Mouse (Mus musculus) T-helper 2 cell (primary cell): ENCODE results near the gene Arfgap3.
"Not testable (repeated sequence)": the region's sequence is repeated elsewhere in the genome, so short reads cannot be mapped to it uniquely, and the experiment has no call there.

Source experiments
- in situ Hi-C: fragments of 300-600 bp; cut with MboI, MseI; formaldehyde crosslinking; loops from one replicate; pipeline ENCODE4 v1.15.1; 2025; ENCODE audit warnings: high pct_unique_total_duplicates

Arfgap3 gene

DNA sequence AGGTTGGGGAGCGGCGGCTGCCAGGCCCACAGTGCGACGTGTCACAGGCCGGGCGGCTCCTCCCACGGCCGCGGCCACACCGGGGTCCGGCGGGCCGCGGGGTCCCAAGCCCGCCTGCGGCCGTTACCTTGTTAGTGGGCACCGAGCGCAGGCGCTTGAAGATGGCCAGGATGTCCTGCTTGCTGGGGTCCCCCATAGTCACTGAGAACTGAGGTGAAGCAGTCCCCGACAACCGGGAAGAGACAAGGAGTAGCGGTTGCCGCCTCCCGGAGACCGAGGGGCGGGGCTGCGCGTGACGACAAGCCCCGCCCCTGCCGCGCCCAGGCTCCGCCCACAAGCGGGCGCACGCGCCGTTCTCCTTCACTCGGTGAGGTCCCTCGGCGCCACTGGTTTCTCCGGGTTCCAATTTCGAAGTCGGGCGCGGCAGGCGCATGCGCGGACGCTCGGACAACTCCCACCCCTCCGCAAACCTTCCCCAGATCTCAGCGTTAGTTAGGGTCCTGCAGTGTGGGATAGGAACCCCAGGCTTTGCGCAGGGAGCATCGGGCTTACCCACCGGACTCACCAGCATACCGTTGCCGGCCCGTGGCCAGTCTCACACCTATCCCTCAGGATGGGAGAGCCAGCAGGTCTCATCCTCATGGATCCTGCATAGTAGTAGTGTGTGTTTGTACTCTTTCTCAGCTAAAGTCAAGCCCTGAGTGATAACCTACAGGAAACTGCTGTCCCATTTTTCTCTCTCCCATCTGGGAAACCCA is at the start of gene Arfgap3:
Arfgap3 (minus strand) TSS at position 294 of the 758 bp plus-strand sequence.
- in situ Hi-C loops: no loop called here

DNA sequence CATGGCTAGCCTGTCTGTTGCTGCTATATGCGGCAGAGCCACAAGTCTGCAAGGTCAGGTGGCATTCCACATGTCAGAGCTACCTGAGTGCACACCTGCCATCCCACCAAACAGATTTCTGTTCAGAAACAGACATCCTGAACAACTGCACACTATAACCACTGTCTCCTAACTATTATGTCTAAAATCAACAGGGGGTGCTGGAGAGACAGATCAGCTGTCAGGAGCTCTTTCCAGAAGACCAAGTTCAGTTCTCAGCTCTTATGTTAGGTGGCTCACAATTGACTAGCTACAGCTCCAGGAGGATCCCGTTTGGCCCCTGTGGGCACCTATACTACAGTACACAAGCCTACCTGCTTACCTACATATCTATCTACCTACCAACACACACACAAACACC is 42.7 kb upstream of the Arfgap3 start:
- in situ Hi-C loops: no loop called here

DNA sequence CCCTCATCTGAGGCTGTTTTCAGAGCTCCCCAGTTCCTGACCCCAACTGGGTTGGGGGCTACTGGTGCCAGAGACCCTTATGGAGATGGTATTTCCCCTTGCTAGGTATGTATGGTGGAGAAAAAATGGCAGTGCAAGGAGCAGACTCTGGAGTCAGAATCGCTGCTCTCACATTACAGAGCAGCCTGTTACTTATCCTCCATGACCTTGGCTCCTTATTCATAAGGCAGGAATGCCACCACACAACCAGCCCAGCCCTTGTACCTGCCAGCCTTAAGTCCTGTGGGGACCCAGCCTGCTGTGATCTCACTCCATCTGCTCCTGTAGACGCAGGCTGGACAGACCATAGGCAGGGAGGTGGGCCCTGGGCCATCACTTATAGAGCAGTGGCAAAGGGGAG is 37.9 kb upstream of the Arfgap3 start:
- in situ Hi-C loops: no loop called here

DNA sequence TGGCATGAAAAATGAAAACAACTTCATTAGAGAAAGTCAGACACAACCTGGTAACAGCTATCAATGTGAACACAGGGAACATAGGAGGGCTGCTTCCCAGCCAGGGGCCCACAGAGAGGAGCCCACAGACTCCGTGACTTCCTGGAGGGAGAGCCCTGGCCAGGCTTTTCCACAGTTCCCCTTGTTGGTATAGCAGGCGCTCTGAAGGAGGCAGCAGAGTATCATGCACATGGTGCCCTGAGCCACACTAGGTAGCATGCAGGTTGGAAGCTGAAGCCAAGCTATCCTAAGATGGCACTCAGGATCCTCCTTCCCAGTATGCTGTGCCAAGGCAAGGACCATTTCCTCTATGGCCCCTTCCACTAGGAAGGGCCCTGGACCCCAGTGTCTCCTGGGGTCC is 33.6 kb upstream of the Arfgap3 start:
- in situ Hi-C loops: no loop called here

DNA sequence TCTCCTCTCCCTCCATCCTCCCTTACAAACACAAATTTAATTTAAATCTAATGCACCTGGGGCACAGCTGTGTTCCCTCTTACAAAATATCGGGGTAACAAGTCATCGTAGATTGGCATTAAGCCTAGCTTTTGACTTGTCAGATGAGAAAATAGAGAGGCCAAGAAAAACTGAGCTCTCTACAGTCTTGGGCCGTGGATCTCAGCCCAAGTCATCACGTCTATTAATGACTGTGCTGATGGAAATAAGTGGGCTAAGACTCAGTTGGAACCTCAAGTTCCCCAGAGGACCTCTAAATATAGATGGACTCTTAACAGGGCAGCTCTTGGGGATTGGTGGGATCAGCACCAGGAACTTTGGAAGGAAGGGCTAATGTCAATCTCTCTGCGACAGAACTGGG is 33.1 kb upstream of the Arfgap3 start:
- in situ Hi-C loops: no loop called here

DNA sequence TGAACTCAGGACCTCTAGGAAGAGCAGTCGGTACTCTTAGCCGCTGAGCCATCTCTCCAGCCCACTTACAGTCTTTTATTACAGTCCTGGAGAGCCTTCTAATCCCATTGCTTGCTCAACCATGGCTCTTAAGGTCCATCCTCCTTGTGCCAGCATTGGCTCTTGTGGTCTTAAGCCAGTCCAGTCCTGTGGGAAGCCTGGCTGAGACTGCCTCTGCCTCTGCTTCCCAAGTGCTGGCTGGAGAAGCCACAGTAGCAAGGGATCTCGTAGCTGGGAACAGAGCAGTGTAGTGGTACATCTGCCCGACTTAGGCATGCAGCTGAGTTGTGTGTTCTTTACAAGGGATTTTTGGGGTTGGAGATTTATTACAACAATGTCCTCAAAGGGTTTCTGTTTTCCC is 32.4 kb upstream of the Arfgap3 start:
- in situ Hi-C loops: no loop called here

DNA sequence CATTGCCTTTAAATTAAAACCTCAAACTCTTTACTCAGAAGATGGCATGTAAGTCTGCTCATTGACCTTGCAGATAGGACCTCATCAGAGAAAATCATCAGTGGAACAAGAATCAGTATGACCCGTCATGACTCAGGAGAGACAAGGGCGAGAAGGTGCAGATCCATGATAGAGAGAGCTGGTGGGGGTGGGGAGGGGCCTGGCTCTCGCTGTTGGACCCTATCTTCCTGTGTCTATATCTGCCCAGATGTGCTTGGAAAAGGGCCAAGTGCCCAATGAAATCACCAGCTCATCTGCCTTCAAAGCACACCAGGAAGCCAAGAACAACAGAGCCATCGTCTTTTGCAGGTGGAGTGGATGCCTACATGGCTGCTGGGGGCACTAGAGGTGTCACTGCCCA is 27.1 kb upstream of the Arfgap3 start:
- in situ Hi-C loops: no loop called here

DNA sequence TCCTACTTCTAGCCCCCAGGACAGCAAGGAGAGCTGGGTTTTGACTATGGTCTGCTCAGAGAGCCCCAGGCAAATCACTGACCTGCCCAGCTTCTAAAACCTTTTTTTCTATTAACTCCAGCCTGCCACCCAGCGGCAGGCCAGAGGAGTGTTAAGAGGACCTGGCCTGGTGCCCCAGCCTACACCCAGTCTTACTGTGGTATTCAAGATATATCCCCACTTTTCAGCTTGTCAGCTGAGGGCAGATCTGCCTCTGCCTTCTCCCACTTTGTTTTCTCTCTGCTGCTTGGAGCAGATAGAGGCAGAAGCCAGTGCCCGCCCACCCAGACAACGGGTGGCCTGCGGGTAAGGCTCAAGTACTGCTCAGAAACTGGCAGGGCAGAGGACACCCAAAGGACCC is 25.1 kb upstream of the Arfgap3 start:
- in situ Hi-C loops: no loop called here

DNA sequence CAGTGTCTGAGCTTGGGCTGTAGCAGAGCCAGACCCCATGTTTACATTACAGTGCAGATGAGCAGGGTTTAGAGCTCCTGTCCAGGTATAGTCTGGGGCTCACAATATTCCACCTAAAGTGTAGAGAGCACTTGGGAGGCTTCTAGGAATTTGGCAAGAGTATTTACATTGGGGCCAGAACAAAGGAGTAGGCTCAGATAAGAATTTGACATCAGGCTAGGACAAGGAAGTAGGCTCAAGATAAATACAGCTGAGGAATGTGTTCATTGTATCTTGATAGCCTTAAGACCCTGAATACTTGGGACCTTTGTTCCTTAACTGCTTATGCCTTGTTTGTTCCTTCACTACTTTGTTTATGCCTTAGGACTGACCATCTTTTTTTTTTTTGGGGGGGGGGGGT is 24.0 kb upstream of the Arfgap3 start:
- in situ Hi-C loops: no loop called here

DNA sequence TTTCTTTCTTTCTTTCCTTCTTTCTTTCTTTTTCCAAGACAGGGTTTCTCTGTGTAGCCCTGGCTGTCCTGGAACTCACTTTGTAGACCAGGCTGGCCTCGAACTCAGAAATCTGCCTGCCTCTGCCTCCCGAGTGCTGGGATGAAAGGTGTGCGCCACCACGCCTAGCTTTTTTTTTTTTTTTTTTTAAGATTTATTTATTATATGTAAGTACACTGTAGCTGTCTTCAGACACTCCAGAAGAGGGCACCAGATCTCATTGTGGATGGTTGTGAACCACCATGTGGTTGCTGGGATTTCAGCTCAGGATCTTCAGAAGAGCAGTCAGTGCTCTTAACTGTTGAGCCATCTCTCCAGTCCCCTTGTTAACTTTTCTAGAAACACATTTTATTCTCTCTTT is 18.7 kb upstream of the Arfgap3 start:
- in situ Hi-C loops: not testable (repeated sequence)

DNA sequence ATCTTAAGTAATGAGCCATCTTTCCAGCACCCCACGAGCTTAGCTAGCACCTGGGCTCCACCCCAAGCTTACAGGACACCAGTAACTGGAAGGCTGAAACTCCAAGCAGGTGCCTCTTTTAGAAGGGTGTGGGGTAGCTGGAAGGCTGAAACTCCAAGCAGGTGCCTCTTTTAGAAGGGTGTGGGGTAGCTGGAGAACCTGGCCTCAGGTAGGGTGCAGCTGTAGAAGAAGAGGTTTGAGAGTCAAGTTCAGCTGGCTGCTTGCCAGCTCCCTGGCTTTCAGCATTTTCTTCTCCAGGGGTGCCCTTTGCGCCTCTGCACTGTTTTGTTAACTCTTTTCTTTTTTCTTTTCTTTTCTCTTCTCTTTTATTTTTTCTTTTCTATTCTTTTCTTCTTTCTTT is 18.2 kb upstream of the Arfgap3 start:
- in situ Hi-C loops: no loop called here

DNA sequence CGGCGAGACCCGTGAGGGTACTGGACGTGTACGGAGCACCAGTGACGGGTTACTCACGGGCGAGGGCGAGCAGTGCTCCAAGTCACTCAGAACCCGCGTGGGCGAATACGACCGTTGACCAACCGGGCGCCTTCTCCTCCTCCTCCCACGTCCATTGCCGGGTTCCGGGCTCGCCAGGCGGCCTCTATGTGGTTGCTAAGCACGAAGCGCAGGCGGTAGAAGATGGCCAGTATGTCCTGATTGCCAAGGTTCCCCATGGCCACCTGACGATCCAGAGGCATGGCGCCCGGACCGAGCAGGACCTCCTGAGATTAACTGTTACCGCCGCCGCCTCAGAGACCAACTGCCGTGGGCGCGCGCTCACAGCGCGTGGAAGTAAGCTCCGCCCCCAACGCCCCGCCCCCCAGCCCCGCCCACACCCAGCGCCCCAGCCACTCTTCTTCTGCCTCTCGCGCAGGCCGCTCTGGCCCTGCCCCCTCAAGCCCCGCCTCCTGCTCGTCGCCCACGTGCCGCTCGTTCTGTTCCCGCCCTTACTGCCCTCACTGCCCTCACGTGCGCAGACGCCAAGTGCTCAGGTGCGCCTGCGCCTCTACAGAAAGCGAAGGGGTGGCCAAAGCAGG is 17.0 kb upstream of the Arfgap3 start:
- in situ Hi-C loops: no loop called here

DNA sequence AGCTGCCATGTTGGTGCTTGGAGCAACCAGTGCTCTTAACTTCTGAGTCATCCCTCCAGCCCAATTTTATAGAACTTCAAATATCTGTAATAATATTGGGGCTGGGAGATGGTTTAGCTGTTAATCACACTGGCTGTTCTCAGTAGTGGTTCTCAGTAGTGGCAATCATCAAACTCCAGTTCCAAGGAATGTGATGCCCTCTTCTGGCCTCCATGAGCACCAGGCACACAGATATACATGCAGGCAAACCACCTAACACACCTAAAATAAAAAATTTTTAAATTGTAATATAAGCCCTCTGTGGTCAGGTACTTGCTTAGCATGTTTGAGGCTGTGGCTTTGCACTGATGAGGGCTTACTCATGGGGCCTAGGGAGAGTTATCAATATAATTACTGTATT is 15.7 kb upstream of the Arfgap3 start:
- in situ Hi-C loops: no loop called here

DNA sequence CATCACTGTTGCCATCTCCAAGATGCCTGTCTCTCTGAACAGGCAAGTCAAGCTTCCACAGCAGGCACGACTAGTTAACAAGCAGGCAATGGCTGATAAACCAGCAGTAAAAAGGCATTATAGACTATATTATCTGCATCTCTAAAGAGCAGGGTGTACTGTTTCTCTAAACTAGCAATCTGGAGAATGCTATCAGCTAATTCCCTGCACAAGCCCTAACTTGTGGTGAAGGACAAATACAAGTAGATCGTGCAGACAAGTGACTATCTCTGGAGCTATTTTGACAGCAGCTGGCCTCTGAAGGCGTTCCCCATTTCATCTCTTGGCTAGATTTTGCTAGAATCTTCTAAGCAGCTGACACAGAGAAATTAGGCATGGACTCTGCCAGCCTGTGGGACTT is 14.1 kb upstream of the Arfgap3 start:
- in situ Hi-C loops: no loop called here

DNA sequence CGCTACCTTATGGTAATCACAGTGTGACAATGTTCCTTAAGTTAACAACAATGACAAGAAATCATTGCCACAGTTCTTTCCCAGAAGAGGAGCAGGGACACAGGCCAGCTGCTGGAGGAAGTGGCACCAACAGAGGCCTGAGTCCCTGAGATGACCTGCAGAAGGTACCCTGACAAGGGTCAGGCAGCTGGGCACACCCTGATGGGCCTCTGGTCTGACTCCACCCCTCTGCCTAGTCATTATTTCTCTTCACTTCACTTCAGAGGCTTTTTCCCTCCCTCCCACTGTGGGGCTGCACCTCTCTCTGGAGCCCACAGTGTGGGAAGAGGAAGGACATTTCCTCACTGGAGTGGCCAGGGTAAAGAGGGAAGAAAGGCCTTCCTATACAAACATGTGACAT is 12.8 kb upstream of the Arfgap3 start:
- in situ Hi-C loops: not testable (repeated sequence)

DNA sequence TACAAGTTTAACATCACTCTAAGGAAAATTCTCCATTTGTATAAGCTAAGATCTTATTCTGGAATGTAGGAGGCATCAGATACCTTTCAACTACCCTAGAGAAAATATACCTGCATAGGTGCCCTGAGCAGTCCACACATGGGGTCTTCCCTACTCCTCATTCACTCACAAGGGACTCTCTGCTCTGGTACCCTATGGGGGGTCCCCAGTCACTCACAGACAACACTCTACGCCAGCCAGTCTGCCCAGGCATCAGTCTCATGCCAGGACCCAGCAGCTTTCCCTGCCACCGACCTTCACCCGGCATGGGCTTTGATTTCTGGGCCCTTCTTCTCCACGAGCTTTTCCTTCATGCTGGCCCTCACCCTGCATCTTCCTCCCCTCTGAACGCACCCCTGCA is 10.9 kb upstream of the Arfgap3 start:
- in situ Hi-C loops: not testable (repeated sequence)

DNA sequence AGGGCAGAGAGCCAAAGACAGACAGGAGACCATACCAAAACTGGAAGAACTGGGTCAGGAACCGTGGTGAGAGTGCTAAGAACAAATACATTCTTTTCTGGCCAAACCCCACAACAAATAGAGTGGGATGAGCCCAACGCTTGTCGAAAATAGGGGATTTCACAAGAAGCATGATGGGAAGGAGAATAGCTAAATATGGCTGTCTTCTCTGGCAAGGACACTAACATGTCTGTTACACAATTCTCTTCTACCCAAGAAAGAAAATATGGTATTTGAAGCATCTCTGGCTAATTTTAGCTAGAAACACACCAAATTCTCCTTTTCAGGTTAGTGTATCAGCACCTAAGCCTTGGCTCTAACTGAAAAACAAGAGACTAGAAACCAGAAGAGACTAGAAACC is 10.1 kb upstream of the Arfgap3 start:
- in situ Hi-C loops: no loop called here

DNA sequence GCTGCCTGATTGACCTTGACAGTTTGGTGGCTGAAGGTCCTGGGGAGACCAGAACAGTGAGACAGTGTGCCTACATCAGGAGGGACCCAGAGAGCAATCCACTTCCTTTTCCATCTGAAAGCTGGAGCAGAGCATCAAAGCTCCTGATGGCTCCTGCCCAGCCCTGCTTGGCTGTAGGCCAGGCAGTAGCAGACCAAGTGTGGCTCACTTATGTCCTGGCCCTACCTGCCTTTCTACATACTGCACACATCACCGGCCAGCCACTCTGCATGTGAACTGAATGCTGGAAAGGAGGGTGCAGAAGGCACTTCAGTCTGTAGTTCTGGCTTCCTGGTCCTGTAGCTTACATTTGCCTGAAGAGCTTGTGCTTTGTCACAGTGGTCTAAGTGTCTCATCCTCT is 8.4 kb upstream of the Arfgap3 start:
- in situ Hi-C loops: no loop called here

DNA sequence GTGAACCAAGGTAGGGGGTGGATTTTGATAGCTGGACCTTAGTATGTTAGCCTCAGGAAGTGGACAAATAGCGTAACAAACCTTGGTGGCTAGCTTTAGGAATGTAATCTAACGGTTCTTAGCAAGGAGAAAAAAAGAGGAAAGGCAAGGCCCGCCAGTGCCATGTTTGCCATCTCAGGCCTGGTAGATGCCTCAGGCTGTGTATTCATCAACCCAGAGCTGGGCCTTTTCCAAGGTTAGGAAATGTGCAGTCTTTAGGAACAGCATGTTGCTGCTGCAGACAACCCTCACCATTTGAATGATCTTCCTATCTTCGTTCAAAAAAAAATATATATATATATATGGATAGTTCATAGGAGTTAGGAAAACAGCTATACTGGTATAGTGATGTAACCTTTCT is 1.5 kb upstream of the Arfgap3 start:
- in situ Hi-C loops: no loop called here

DNA sequence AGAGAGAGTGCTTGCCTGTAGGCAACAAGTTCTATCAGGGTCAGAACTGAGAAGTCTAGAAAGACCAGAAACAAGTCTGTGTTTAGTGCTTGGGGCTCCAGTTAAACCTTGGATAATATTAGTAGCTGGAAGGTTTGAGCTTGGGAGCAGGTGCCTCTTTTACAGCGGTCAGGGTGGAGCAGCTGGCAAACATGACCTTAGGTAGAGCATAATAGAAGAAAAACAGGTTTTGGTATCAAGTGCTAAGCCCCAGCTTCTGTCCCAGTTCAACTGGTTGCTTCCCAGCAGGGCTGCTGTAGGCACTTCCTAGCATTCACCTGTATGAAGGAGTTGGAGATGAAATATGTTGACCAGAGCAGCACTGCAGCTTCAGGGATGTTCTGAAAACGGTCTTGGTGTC is 812 bp upstream of the Arfgap3 start:
- in situ Hi-C loops: no loop called here

DNA sequence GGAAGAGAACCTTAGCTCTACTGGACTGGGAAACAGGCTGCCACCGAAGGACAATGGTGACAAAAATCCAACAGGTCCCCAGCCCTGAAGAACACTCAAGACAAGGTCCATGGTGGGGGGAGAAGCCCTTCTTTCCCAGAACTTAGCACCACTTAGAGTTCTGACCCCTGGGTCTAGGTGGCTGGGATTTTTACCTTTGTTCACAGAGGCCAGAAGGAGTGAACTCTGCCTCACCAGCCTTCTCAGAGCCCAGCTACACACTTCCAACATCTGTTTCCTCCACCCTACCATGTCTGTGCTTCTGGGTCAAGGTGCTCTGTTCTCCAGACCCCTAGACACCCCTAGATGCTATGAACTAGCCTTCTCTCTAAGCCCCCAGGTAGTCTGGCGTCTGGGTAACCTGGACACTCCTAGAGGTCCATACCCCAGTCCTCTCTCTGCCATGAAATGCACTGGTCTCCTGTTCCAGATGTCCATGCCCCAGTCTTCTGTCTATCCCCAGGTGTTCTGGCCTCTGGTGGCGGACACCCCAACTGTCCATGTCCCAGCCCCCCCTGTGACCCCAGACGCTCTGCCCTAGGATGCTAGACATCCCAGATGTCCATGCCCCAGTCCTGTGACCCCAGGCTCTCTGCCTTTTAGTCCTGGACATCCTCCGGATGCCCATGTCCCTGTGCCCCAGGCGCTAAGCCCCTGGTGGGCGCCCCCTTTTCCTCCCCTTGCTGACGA is 658 bp downstream of the Arfgap3 start:
- in situ Hi-C loops: no loop called here

DNA sequence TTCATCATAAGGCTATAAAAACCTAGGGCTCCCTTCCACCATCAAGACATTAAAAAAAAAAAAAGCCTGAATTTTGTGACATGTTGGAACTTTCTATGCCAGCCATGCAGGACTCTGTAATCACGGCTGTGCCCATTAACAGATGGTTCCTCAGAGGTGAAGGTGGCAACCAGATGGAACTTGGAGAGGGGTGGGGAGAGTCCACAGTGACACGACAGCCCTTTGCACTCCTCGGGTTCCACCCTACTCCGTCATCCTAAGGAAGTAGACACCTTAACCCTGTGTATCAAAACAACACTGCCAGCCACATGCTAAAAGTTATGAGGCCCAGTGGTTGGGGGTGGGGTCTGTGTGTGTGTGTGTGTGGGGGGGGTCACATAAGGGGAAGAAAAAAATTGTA is 1.3 kb downstream of the Arfgap3 start:
- in situ Hi-C loops: no loop called here

DNA sequence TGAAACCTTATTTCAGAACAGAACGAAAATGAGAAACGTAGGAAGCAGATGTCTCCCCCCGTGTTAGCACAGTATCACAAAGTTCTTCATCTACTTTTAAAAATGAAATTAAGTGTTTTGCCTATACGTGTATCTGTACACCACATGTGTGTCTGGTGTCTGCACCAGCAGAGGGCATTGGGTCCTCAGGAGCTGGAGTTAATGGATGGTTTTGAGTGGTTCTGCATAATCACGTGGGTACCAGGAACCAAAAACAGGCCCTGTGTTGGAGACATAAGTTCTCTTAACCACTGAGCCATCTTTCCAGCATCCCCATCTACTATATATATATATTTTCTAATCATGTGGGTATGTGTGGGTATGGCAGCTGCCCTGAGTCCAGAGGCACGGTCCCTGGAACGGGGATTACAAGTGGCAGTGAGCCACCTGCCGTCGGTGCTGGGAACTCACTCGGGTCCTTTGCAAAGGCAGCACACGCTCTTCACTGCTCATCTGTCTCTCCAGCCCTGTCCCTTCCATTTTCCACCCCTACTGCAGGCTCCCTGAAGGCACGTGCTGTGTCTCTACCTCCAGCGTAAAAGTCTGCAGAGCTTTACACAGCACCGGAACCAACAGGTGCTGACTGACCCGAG is 4.0 kb downstream of the Arfgap3 start:
- in situ Hi-C loops: no loop called here
